Mouse (Mus musculus) MEL (cell line): ENCODE data around the gene Otoa. TPM values are rescaled to one million over a fixed set of nuclear protein-coding genes. Genes with fewer than 3 reads are reported as not detected.

Source experiments
- DNase-seq: peaks from one replicate; pipeline ENCODE4 v3.0.0; 2011; ENCODE audit warnings: low read depth, low spot score
- H3K27ac ChIP-seq: 2 replicates; pipeline ENCODE4 v1.5.1; 2012; ENCODE audit warnings: low read depth, mild to moderate bottlenecking, control low read depth, low read length, moderate library complexity; ENCODE audit not compliant: control insufficient read depth
- H3K27me3 ChIP-seq, 2 experiments: fragments of 150-350 bp in 1 of 2; sonication (generic) in 1 of 2; 2 replicates each; pipeline ENCODE4 v1.6.1; 2012; ENCODE audit warnings: low read length in 2 of 2, mild to moderate bottlenecking in 2 of 2, improper control_type of control experiment in 1 of 2, moderate library complexity in 1 of 2; ENCODE audit not compliant: insufficient read depth in 2 of 2, control insufficient read depth in 1 of 2
- H3K36me3 ChIP-seq, 2 experiments: 2 replicates each; pipeline ENCODE4 v1.6.1; 2012 to 2014; ENCODE audit warnings: low read length in 2 of 2, improper control_type of control experiment in 1 of 2, inconsistent platforms in 1 of 2, mild to moderate bottlenecking in 1 of 2; ENCODE audit not compliant: insufficient read depth in 2 of 2, control insufficient read depth in 1 of 2
- H3K4me1 ChIP-seq, 2 experiments: fragments of 150-350 bp in 1 of 2; sonication (generic) in 1 of 2; 2 replicates each; pipeline ENCODE4 v1.6.1; 2012; ENCODE audit warnings: low read length in 2 of 2, improper control_type of control experiment in 1 of 2, mild to moderate bottlenecking in 1 of 2; ENCODE audit not compliant: insufficient read depth in 2 of 2, control insufficient read depth in 1 of 2
- H3K4me3 ChIP-seq, 2 experiments: fragments of 150-350 bp in 1 of 2; sonication (generic) in 1 of 2; 2 replicates each; pipeline ENCODE4 v1.5.1; 2012; ENCODE audit warnings: low read depth in 2 of 2, low read length in 2 of 2, mild to moderate bottlenecking in 2 of 2, moderate library complexity in 2 of 2, control low read depth in 1 of 2, improper control_type of control experiment in 1 of 2; ENCODE audit not compliant: control insufficient read depth in 1 of 2, insufficient read depth in 1 of 2
- H3K79me2 ChIP-seq: 2 replicates; pipeline ENCODE4 v1.6.1; 2012; ENCODE audit warnings: mild to moderate bottlenecking, low read length, moderate library complexity; ENCODE audit not compliant: control insufficient read depth, poor library complexity, insufficient read depth
- H3K9ac ChIP-seq: 2 replicates; pipeline ENCODE4 v1.6.1; 2012; ENCODE audit warnings: low read depth, mild to moderate bottlenecking, control low read depth, low read length, moderate library complexity; ENCODE audit not compliant: control insufficient read depth, poor library complexity, severe bottlenecking
- H3K9me3 ChIP-seq: fragments of 150-350 bp; sonication (generic); replicated peaks from 2 replicates; pipeline ENCODE4 v1.6.1; 2012; ENCODE audit warnings: mild to moderate bottlenecking, low read length, improper control_type of control experiment, moderate library complexity; ENCODE audit not compliant: insufficient read depth
- BHLHE40 ChIP-seq: IDR thresholded peaks from 2 replicates; pipeline ENCODE4 v1.6.1; 2012; ENCODE audit warnings: low read depth, mild to moderate bottlenecking, inconsistent platforms, low read length, improper control_type of control experiment, borderline replicate concordance
- CHD1 ChIP-seq: IDR thresholded peaks from 2 replicates; pipeline ENCODE4 v1.6.1; 2012; ENCODE audit warnings: low read depth, mild to moderate bottlenecking, inconsistent platforms, low read length, improper control_type of control experiment
- CHD2 ChIP-seq: IDR thresholded peaks from 2 replicates; pipeline ENCODE4 v1.6.1; 2011; ENCODE audit warnings: low read length, improper control_type of control experiment
- ELF1 ChIP-seq: IDR thresholded peaks from 2 replicates; pipeline ENCODE4 v1.6.1; 2014; ENCODE audit warnings: low read depth, mild to moderate bottlenecking, inconsistent platforms, low read length, improper control_type of control experiment, moderate library complexity
- ETS1 ChIP-seq: IDR thresholded peaks from 2 replicates; pipeline ENCODE4 v1.6.1; 2012; ENCODE audit warnings: low read depth, mild to moderate bottlenecking, inconsistent platforms, low read length, improper control_type of control experiment, moderate library complexity
- GABPA ChIP-seq: IDR thresholded peaks from 2 replicates; pipeline ENCODE4 v1.6.1; 2012; ENCODE audit warnings: low read depth, mild to moderate bottlenecking, inconsistent platforms, low read length, improper control_type of control experiment, moderate library complexity
- GATA1 ChIP-seq: IDR thresholded peaks from 2 replicates; pipeline ENCODE4 v1.6.1; 2011; ENCODE audit warnings: low read depth, low read length, improper control_type of control experiment
- HCFC1 ChIP-seq: IDR thresholded peaks from 2 replicates; pipeline ENCODE4 v1.6.1; 2012; ENCODE audit warnings: low read depth, mild to moderate bottlenecking, inconsistent platforms, low read length, improper control_type of control experiment, moderate library complexity
- JUND ChIP-seq: IDR thresholded peaks from 2 replicates; pipeline ENCODE4 v1.6.1; 2011; ENCODE audit warnings: low read depth, mild to moderate bottlenecking, improper control_type of control experiment, low read length
- MAFK ChIP-seq: IDR thresholded peaks from 2 replicates; pipeline ENCODE4 v1.6.1; 2011; ENCODE audit warnings: low read depth, mild to moderate bottlenecking, low read length, improper control_type of control experiment, borderline replicate concordance
- MAZ ChIP-seq: IDR thresholded peaks from 2 replicates; pipeline ENCODE4 v1.6.1; 2012; ENCODE audit warnings: low read depth, mild to moderate bottlenecking, inconsistent platforms, low read length, improper control_type of control experiment
- MEF2A ChIP-seq: IDR thresholded peaks from 2 replicates; pipeline ENCODE4 v1.6.1; 2014; ENCODE audit warnings: low read depth, mild to moderate bottlenecking, inconsistent platforms, low read length, improper control_type of control experiment; ENCODE audit not compliant: poor library complexity, insufficient replicate concordance, severe bottlenecking; ENCODE audit errors: extremely low read depth
- MXI1 ChIP-seq: IDR thresholded peaks from 2 replicates; pipeline ENCODE4 v1.6.1; 2011; ENCODE audit warnings: mild to moderate bottlenecking, low read depth, low read length, improper control_type of control experiment
- MYB ChIP-seq: IDR thresholded peaks from 2 replicates; pipeline ENCODE4 v1.6.1; 2011; ENCODE audit warnings: mild to moderate bottlenecking, low read depth, low read length, improper control_type of control experiment
- MYC ChIP-seq: IDR thresholded peaks from 2 replicates; pipeline ENCODE4 v1.6.1; 2011; ENCODE audit warnings: low read depth, mild to moderate bottlenecking, low read length, improper control_type of control experiment, moderate library complexity
- NRF1 ChIP-seq: IDR thresholded peaks from 2 replicates; pipeline ENCODE4 v1.6.1; 2014; ENCODE audit warnings: low read depth, mild to moderate bottlenecking, inconsistent platforms, low read length, improper control_type of control experiment, moderate library complexity; ENCODE audit not compliant: poor library complexity, insufficient read depth, severe bottlenecking
- POLR2A ChIP-seq, 2 experiments: IDR thresholded peaks; 2 replicates each; pipeline ENCODE4 v1.6.1; 2011 to 2012; ENCODE audit warnings: low read length in 2 of 2, mild to moderate bottlenecking in 2 of 2, control low read depth in 1 of 2, improper control_type of control experiment in 1 of 2, low read depth in 1 of 2, moderate library complexity in 1 of 2; ENCODE audit not compliant: control insufficient read depth in 1 of 2, insufficient read depth in 1 of 2, poor library complexity in 1 of 2
- POLR2AphosphoS2 ChIP-seq: IDR thresholded peaks from 2 replicates; pipeline ENCODE4 v1.6.1; 2011; ENCODE audit warnings: low read length, improper control_type of control experiment
- RAD21 ChIP-seq: IDR thresholded peaks from 2 replicates; pipeline ENCODE4 v1.6.1; 2011; ENCODE audit warnings: mild to moderate bottlenecking, low read depth, low read length, improper control_type of control experiment
- RCOR1 ChIP-seq: IDR thresholded peaks from 2 replicates; pipeline ENCODE4 v1.6.1; 2012; ENCODE audit warnings: low read depth, mild to moderate bottlenecking, inconsistent platforms, low read length, improper control_type of control experiment
- SIN3A ChIP-seq: IDR thresholded peaks from 2 replicates; pipeline ENCODE4 v1.6.1; 2012; ENCODE audit warnings: low read length, improper control_type of control experiment, inconsistent platforms
- SMC3 ChIP-seq: IDR thresholded peaks from 2 replicates; pipeline ENCODE4 v1.6.1; 2011; ENCODE audit warnings: low read depth, low read length, improper control_type of control experiment
- TBP ChIP-seq: IDR thresholded peaks from 2 replicates; pipeline ENCODE4 v1.8.0; 2011; ENCODE audit warnings: low read depth, low read length, improper control_type of control experiment
- UBTF ChIP-seq: IDR thresholded peaks from 2 replicates; pipeline ENCODE4 v1.6.1; 2012; ENCODE audit warnings: low read depth, mild to moderate bottlenecking, inconsistent platforms, low read length, improper control_type of control experiment, moderate library complexity, borderline replicate concordance; ENCODE audit not compliant: insufficient read depth
- USF1 ChIP-seq: IDR thresholded peaks from 2 replicates; pipeline ENCODE4 v1.6.1; 2014; ENCODE audit warnings: low read depth, mild to moderate bottlenecking, inconsistent platforms, low read length, improper control_type of control experiment, moderate library complexity
- USF2 ChIP-seq, 2 experiments: IDR thresholded peaks; 2 replicates each; pipeline ENCODE4 v1.6.1; 2011 to 2012; ENCODE audit warnings: improper control_type of control experiment in 2 of 2, low read length in 2 of 2, borderline replicate concordance in 1 of 2, inconsistent platforms in 1 of 2, low read depth in 1 of 2, mild to moderate bottlenecking in 1 of 2; ENCODE audit not compliant: insufficient read depth in 1 of 2
- ZC3H11A ChIP-seq: IDR thresholded peaks from 2 replicates; pipeline ENCODE4 v1.6.1; 2012; ENCODE audit warnings: low read depth, mild to moderate bottlenecking, inconsistent platforms, low read length, improper control_type of control experiment
- ZKSCAN1 ChIP-seq: IDR thresholded peaks from 2 replicates; pipeline ENCODE4 v1.6.1; 2012; ENCODE audit warnings: low read depth, mild to moderate bottlenecking, inconsistent platforms, low read length, improper control_type of control experiment, moderate library complexity
- ZMIZ1 ChIP-seq: IDR thresholded peaks from 2 replicates; pipeline ENCODE4 v1.6.1; 2012; ENCODE audit warnings: low read depth, mild to moderate bottlenecking, inconsistent platforms, low read length, improper control_type of control experiment, moderate library complexity
- ZNF384 ChIP-seq: IDR thresholded peaks from 2 replicates; pipeline ENCODE4 v1.6.1; 2012; ENCODE audit warnings: low read depth, mild to moderate bottlenecking, inconsistent platforms, low read length, improper control_type of control experiment
- polyA plus RNA-seq, 2 experiments: library from polyadenylated mRNA; stranded (reverse) in 1 of 2; unstranded in 1 of 2; fragments of >175 nt in 1 of 2; fragments of >200 nt in 1 of 2; gene quantifications; 2 replicates each; pipeline versions ENCODE4 v1.2.1 to v1.2.4; 2012; ENCODE audit warnings: low replicate concordance in 2 of 2, low read depth in 1 of 2; ENCODE audit not compliant: insufficient read length in 2 of 2, insufficient read depth in 1 of 2, missing spikeins in 1 of 2
- total RNA-seq: library from RNA; depleted of rRNA; stranded (reverse); fragments of 300-350 nt; gene quantifications from 2 replicates; pipeline ENCODE4 v1.2.3, GENCODE M21; 2012

Otoa gene
- total and polyA plus RNA-seq, 3 experiments = 0.04 to 0.23 TPM; not detected in 1

GRCm38 (mm10) chr7:121141274-121141673, 59.8 kb downstream of the Otoa start:
- Histone ChIP-seq H3K27me3 (peaks cover 0 to 8% of the 10 kb centered on the region in 2 experiments; a peak in 3 of 4 replicates), H3K79me2 (no peaks in the 10 kb centered on the region), H3K9me3 (no peaks in the 10 kb centered on the region), H3K27ac (no peak overlapping the region), H3K4me1 (no peaks in the 10 kb centered on the region), H3K4me3 (no peak overlapping the region), H3K36me3 (no peaks in the 10 kb centered on the region), H3K9ac (no peak overlapping the region)
- no peak for TF ChIP-seq SIN3A
- TF ChIP-seq GABPA = no peak
- no peak for TF ChIP-seq USF1
- no peak for TF ChIP-seq MYC
- no peak for TF ChIP-seq UBTF
- TF ChIP-seq ELF1 = no peak
- no peak for TF ChIP-seq MEF2A
- TF ChIP-seq MXI1 = no peak
- no peak for TF ChIP-seq ZMIZ1
- TF ChIP-seq MAZ = no peak
- TF ChIP-seq CHD2 = no peak
- TF ChIP-seq POLR2AphosphoS2 = no peak
- no peak for TF ChIP-seq RCOR1
- TF ChIP-seq TBP = no peak
- no peak for TF ChIP-seq SMC3
- no peak for TF ChIP-seq RAD21
- TF ChIP-seq MAFK = no peak
- no peak for DNase-seq

GRCm38 (mm10) chr7:121150662-121151061, 69.2 kb downstream of the Otoa start:
- Histone ChIP-seq H3K9me3 (no peaks in the 10 kb centered on the region), H3K27ac (no peak overlapping the region), H3K27me3 (no peaks in the 10 kb centered on the region), H3K4me3 (no peak overlapping the region), H3K79me2 (no peaks in the 10 kb centered on the region), H3K9ac (no peak overlapping the region)
- TF ChIP-seq ELF1 = no peak
- no peak for TF ChIP-seq HCFC1
- TF ChIP-seq ZNF384 = no peak
- no peak for TF ChIP-seq ZC3H11A
- TF ChIP-seq ETS1 = no peak
- TF ChIP-seq SMC3 = no peak
- no peak for TF ChIP-seq GATA1
- no peak for TF ChIP-seq ZKSCAN1
- TF ChIP-seq GABPA = no peak
- TF ChIP-seq MYC = no peak
- TF ChIP-seq MXI1 = no peak
- no peak for TF ChIP-seq JUND
- TF ChIP-seq USF2 (IDR thresholded peaks at IDR 0.05; ENCODE audit: borderline replicate concordance in 1 of 2, insufficient read depth in 1 of 2, low read depth in 1 of 2, low read length in 2 of 2) = no peak
- no peak for TF ChIP-seq BHLHE40
- TF ChIP-seq MYB = no peak
- no peak for TF ChIP-seq POLR2A (IDR thresholded peaks at IDR 0.05; ENCODE audit: control insufficient read depth in 1 of 2, insufficient read depth in 1 of 2, low read depth in 1 of 2, low read length in 2 of 2, poor library complexity in 1 of 2)
- TF ChIP-seq NRF1 = no peak
- no peak for TF ChIP-seq USF1
- TF ChIP-seq MAFK = no peak
- no peak for TF ChIP-seq CHD1
- TF ChIP-seq, all 39 proteins: peak for 0
- DNase-seq = no peak
- Histone ChIP-seq H3K36me3 (no peaks in the 10 kb centered on the region), H3K4me1 (no peaks in the 10 kb centered on the region)
